Mouse (Mus musculus): ENCODE results near the gene Nprl3.

DNA sequence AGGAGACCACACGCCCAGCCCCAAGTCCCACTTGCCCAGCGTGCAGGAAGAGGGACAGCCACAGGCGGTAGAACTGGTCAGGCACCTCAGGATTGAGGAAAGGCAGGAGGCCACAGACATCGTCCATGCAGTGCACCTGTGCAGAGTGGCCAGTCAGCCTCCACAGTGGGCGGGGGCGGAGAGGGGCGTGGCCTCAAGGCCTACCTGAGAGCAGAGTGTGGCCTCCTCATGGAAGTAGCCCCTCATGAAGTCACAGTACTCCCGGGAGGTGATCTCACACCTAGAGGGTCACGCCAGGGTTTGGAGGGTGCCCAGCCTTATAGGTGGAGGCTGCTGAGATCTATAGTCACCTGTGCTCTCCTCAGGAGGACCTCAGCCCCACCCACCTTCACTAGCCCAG is 56.9 kb downstream of the Nprl3 start:
- no peak for TF ChIP-seq CTCF (IDR thresholded peaks at IDR 0.05; ENCODE audit: borderline replicate concordance, control insufficient read depth, extremely low read depth, insufficient read depth, low read length, poor library complexity)
- no peak for TF ChIP-seq POLR2A (IDR thresholded peaks at IDR 0.05; ENCODE audit: control insufficient read depth, extremely low read depth, insufficient read depth, low read length, poor library complexity)

All from thymus, adult 2 months (tissue).